Mouse (Mus musculus) CD8-positive naive resting alpha-beta T cell, adult 2 months (primary cell): ENCODE results near the gene Fcgr1.
"Not testable (repeated sequence)": the region's sequence is repeated elsewhere in the genome, so short reads cannot be mapped to it uniquely, and the experiment has no call there.

Experiments used
- DNase-seq, 2 experiments: peaks; one replicate each; pipeline ENCODE4 v3.0.0; 2022; ENCODE audit warnings: low read depth in 2 of 2, low spot score in 2 of 2

Gene Fcgr1

GRCm38 (mm10) chr3:96293787-96294186, at the start of gene Fcgr1:
TSS of gene Fcgr1 (minus strand) at chr3:96293969.
- DNase-seq: no peak

GRCm38 (mm10) chr3:96342652-96343051, 48.9 kb upstream of the Fcgr1 start:
- DNase-seq: not testable (repeated sequence)

DNA sequence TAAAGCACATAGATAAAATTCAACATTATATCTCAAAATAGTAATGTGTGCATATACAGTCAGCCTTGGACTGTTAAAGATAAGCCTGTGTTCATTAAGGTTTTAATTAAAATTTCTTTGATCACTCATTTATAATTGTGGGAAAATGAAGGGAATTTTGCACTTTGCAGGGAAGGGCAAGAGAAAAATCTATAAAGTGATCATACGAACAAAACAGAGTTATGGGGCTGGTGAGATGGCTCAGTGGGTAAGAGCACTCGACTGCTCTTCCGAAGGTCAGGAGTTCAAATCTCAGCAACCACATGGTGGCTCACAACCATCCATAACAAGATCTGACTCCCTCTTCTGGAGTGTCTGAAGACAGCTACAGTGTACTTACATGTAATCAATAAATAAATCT, 48.3 kb upstream of the Fcgr1 start:
- DNase-seq: not testable (repeated sequence)

DNA sequence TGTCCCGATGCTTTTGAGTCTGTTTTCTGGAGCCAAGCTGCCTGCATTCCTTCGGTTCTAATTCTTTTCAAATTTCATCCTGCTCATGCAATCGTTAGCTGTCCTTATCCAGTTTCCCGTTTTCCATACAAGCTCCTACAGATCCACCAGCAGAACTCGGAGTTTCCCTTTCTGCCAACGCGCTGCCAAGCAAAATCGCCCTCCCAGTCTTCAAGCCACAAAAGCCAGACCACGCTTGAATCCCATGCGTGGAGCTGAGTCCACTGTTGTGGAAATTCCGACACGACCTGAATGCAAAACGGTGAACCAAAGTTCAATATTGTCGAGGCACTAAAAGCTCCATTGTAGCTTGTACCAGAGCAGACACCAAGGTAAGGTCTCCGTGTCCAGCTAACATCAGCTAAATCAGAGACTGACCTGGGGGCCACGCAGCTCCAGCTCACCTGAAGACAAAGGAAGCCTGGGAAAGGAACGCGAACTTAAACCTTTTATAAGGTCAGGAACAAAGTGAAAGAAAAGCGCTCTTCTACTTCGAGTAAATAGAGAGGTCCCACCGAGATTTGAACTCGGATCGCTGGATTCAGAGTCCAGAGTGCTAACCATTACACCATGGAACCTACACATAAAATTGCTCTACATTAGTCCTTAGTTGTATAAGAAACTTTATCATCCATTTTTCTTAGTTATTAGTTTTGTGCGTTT, 47.0 kb upstream of the Fcgr1 start:
- DNase-seq: no peak

DNA sequence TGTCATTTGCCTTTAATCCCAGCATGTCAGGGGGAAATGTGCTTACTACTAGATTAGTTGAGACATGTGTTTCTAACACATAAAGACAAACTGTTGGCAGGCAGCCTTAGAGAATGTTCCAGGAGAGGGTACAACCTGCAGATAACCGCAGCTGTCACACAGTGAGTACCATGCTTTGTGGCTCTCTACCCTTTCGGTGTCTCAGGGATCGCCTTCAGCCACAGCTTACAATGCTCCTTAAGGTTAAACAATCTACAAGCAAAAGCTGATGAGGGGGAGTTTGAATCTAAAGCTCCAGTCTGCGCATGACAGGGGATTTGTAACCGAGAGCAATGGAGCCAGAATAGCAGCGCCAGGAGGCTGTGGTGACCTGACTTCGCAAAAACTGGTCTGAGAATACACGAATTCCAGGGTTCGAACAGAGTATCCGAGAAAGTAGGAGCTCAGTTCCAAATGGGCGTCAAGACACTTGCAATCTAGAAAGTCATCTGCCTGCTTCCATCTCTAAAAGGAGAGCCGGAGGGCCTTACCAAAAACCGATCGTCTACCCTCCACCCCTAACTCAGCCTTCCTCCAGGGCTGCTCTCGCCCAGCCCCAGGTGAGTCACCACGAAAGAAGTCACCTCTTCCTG, 45.2 kb upstream of the Fcgr1 start:
- no peak for DNase-seq

GRCm38 (mm10) chr3:96338043-96338442, 44.3 kb upstream of the Fcgr1 start:
- no peak for DNase-seq

- DNase-seq: no peak
These were observed 43.5 kb upstream of the Fcgr1 start for GRCm38 (mm10) chr3:96337269-96337668.

GRCm38 (mm10) chr3:96336636-96337035, 42.9 kb upstream of the Fcgr1 start:
- no peak for DNase-seq

DNA sequence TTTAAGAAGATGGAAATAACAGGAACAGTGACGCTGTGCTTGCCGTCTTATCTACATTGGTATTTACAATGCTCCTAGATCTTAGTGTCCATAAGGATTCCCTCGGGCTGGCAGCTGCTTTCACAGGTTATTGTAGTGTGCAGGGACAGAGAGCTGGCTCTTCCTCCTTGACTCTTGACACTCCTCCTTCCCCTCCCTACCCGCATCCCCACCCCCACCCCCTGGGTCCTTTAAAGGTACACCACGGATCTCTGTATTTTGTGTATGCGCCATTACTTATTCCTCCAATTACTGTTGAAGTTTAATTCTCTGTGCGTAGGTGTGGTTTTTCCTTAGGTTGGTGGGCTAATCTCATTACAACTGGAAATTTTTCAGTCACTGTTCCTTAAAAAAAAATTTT, 41.8 kb upstream of the Fcgr1 start:
- DNase-seq: no peak

- no peak for DNase-seq
These were observed 41.4 kb upstream of the Fcgr1 start for GRCm38 (mm10) chr3:96335163-96335550.

DNA sequence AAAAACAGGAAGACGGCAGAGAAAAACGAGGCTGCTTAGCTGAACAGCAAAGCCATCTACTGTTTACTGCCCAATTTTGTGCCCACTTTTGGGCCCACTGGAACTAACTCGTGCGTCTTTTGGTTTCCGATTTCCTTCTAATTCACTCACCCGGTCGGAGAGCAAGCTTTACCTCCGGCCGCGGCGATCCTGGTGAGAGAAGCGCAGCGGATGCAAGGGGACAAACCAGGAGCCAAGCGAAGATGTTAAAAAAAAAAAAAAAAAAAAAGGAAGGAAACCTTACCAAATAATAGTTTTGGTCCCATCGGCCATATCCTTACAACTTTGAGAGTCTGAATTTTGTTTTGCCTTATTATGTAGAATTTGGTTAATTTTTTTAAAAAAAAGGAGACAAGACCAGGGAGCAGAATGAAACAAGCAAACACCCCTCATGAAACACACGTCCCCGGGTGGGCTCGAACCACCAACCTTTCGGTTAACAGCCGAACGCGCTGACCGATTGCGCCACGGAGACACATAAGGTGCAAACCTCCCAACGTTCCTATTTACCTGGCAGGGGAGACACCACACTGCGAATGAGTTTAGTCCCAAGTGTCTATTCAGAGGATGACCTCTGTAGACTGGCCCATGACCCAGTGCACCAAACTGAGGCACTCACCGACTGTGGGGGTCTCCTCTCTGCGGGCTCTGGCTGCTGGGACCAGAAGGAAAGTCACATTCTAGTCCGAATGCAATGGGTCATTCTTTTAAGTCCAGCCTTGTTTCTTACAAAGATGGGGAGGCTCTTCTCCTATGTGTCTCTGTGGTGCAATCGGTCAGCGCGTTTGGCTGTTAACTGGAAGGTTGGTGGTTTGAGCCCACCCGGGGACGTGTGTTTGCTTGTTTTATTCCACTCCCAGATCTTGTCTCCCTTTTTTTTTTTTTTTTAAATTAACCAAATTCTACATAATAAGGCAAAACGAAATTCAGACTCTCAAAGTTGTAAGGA, 40.7 kb upstream of the Fcgr1 start:
- DNase-seq: no peak

GRCm38 (mm10) chr3:96333396-96334174, 39.8 kb upstream of the Fcgr1 start:
- DNase-seq: no peak

DNA sequence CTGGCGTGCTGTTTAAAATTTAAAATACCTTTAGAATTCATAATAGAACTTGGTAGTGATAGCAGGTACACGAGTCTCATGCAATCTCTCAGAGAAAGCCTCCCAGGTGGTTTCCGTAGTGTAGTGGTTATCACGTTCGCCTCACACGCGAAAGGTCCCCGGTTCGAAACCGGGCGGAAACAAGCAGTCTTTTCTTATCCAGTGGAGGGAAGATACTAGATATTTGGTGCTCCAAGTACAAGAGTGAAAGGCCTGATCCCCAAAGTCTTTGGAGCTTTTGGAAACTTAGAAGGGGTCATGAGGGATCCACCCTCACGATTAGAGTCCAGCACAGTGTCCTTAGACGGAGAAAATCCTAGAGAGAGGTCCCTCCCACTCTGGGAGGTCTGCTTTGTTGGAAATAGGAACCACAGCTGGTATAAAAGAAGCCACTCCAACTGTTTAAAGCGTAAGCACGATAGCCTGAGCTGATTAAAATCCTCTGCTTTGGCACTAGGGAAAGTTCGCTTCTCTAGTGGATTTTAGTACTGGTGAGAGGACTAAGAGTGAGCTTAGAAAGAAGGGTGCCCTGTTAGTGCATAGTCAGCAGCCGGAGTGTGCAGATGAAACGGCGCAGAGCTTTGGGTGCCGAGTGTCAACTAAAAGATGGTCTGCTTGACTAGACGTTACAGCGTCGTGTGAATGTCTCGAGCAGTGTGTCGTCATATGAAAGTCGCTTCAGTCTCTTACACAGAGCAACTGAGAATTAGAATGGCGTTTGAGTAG, 39.0 kb upstream of the Fcgr1 start:
- DNase-seq: peak in 1 of 2 experiments; percentile 46

- DNase-seq: no peak
These were observed 38.2 kb upstream of the Fcgr1 start for GRCm38 (mm10) chr3:96332000-96332399.

- DNase-seq: no peak
These were observed 37.7 kb upstream of the Fcgr1 start for GRCm38 (mm10) chr3:96331438-96331837.

DNA sequence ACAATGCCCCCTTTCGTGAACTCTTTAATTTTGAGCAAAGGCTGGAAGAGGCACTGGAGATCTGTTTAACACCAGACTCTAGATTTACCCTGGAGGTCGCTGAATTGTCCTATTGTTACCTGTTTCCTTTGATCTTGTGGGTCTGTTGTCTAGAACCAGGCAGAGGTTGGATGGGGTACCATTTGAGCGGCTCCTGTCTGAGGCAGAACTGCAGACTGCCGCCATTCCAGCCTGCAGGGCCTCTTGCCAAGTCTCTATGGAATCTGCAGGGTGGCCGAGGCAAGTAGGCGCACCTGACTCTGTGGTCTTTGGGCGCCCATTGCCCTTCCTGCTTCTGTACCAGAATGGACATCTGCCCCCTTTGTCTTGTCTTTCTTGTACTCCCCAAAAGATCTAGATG, 36.8 kb upstream of the Fcgr1 start:
- no peak for DNase-seq

- no peak for DNase-seq
These were observed 36.4 kb upstream of the Fcgr1 start for GRCm38 (mm10) chr3:96330181-96330580.

DNA sequence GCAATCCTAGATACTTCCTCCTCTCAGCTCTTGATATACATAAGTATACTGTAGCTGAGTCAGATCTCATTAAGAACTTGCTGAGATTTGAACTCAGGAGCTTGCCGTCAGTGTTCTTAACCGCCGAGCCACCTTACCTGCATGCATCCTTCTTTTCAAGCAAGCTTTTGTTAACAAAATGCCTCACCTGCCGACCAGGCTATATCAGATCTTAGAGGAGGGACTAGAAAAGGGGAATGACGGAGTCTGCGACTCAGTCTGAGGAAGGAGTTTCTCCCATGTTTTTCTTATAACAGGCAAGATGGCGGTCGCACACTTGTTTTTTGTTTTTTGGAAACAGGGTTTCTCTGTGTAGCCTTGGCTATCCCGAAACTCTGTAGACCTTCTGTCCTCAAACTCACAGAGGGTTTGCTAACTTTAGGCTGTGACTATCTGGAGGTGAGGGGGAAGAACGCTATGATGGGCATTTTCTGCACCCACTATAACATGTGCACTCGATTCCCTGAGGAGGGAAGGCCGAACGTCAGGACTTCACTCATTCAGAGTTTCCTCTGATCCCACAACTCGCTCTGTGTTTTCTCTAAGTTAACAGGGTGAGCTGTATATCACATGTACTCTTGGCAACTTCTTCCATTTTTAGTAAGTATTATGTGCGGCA, 35.1 kb upstream of the Fcgr1 start:
- DNase-seq: no peak

GRCm38 (mm10) chr3:96328060-96328729, 34.4 kb upstream of the Fcgr1 start:
- not testable (repeated sequence) for DNase-seq
